Mouse (Mus musculus) CH12.LX (cell line): ENCODE results near the gene Hlcs.
A peak's percentile ranks its signal among the peaks of the same experiment; 100 is the strongest.

Source experiments
- CTCF ChIP-seq, 2 experiments: IDR thresholded peaks in 1 of 2; conservative IDR thresholded peaks in 1 of 2; 2 replicates each; pipeline ENCODE4 v1.5.1; 2011 to 2012; ENCODE audit warnings: low read depth in 2 of 2, low read length in 2 of 2, improper control_type of control experiment in 1 of 2, inconsistent platforms in 1 of 2, mild to moderate bottlenecking in 1 of 2, moderate library complexity in 1 of 2
- IRF4 ChIP-seq: IDR thresholded peaks from 2 replicates; pipeline ENCODE4 v1.6.1; 2014; ENCODE audit warnings: low read depth, mild to moderate bottlenecking, inconsistent platforms, low read length, improper control_type of control experiment
- MAX ChIP-seq: IDR thresholded peaks from 2 replicates; pipeline ENCODE4 v1.6.1; 2011; ENCODE audit warnings: low read length, improper control_type of control experiment
- POLR2A ChIP-seq: IDR thresholded peaks from 2 replicates; pipeline ENCODE4 v1.6.1; 2011; ENCODE audit warnings: low read depth, mild to moderate bottlenecking, improper control_type of control experiment, low read length
- POLR2AphosphoS2 ChIP-seq: IDR thresholded peaks from 2 replicates; pipeline ENCODE4 v1.6.1; 2011; ENCODE audit warnings: low read depth, low read length, improper control_type of control experiment
- SMC3 ChIP-seq: IDR thresholded peaks from 2 replicates; pipeline ENCODE4 v1.6.1; 2011; ENCODE audit warnings: low read depth, low read length, improper control_type of control experiment
- TCF12 ChIP-seq: IDR thresholded peaks from 2 replicates; pipeline ENCODE4 v1.6.1; 2014; ENCODE audit warnings: low read depth, mild to moderate bottlenecking, inconsistent platforms, low read length, improper control_type of control experiment
- USF1 ChIP-seq: IDR thresholded peaks from 2 replicates; pipeline ENCODE4 v1.6.1; 2014; ENCODE audit warnings: low read depth, mild to moderate bottlenecking, inconsistent platforms, low read length, improper control_type of control experiment
- ZKSCAN1 ChIP-seq: IDR thresholded peaks from 2 replicates; pipeline ENCODE4 v1.6.1; 2012; ENCODE audit warnings: low read depth, inconsistent platforms, low read length, improper control_type of control experiment, borderline replicate concordance

DNA sequence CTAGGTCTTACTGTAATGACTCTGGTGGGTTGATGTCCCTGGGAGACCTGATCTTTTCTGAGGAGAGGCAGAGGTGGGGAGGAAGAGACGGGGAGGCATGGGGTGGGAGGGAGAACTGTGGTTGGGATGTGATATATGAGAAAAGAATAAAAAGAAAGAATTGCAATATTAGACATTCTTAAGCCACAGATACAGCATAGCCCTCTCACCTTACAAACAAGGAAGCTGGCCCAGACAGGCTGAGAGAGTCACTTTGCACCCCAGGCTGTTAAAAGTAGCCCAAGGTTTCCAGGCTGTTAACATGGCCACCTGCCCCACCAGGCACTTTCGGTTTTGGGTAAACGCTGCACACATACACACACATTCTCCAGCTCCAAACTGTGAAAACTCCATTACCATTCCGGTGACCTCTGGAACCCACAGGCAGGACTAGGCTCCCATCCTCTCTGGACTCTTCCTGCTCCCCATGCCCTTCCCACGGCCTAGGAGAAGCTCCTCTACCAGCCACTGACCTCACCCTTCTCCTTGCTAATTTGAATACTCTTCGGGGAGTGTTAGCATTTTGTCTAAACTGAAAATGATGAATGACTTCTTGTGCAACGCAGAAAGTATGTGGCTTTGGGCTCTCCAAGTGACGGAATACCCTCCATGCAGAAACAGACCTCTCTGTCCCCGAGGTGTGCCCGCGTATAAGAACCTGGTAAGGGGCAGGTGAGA lies 90.6 kb downstream of the Hlcs start:
- TF ChIP-seq ZKSCAN1, result no peak
- no peak for TF ChIP-seq CTCF (conservative IDR thresholded peaks at IDR 0.05 in 1 of 2, IDR thresholded peaks at IDR 0.05 in 1 of 2; ENCODE audit: low read depth in 2 of 2, low read length in 2 of 2)
- no peak for TF ChIP-seq USF1
- TF ChIP-seq POLR2AphosphoS2, result no peak
- no peak; the same call in none of the 2 replicates for TF ChIP-seq SMC3
- no peak; the same call in 1 of the 2 replicates for TF ChIP-seq MAX
- TF ChIP-seq POLR2A, result peak; percentile 78
- TF ChIP-seq TCF12, result peak; percentile 34; the same call in 1 of the 2 replicates
- peak; percentile 39; the same call in 1 of the 2 replicates for TF ChIP-seq IRF4
